Mouse (Mus musculus): ENCODE results near the gene Gm1123.

Gm1123 gene

GRCm38 (mm10) chr9:99001326-99001725 is 34.2 kb downstream of the Gm1123 start:
- no peak for DNase-seq (ENCODE audit: low read depth, low spot score)

- DNase-seq (ENCODE audit: low read depth, low spot score) = peak; percentile 94
Observed at GRCm38 (mm10) chr9:98999881-99000339, 35.6 kb downstream of the Gm1123 start.

GRCm38 (mm10) chr9:98994103-98994502 is 41.4 kb downstream of the Gm1123 start:
- no peak for DNase-seq (ENCODE audit: low read depth, low spot score)

GRCm38 (mm10) chr9:98987131-98987530 is 48.4 kb downstream of the Gm1123 start:
- DNase-seq (ENCODE audit: low read depth, low spot score) = peak; percentile 21

- peak; percentile 33 for DNase-seq (ENCODE audit: low read depth, low spot score)
Observed at GRCm38 (mm10) chr9:98986476-98987096, 48.9 kb downstream of the Gm1123 start.

- peak; percentile 99 for DNase-seq (ENCODE audit: low read depth, low spot score)
Observed at GRCm38 (mm10) chr9:98985800-98986475, 49.6 kb downstream of the Gm1123 start, which contains the start of gene Faim. Faim (plus strand) TSS chr9:98986373.

- DNase-seq (ENCODE audit: low read depth, low spot score) = peak; percentile 90
Observed at GRCm38 (mm10) chr9:98979431-98980416, 55.8 kb downstream of the Gm1123 start.

- no peak for DNase-seq (ENCODE audit: low read depth, low spot score)
Observed at GRCm38 (mm10) chr9:98976520-98976919, 59.0 kb downstream of the Gm1123 start.

GRCm38 (mm10) chr9:98976081-98976480 is 59.4 kb downstream of the Gm1123 start:
- no peak for DNase-seq (ENCODE audit: low read depth, low spot score)

- DNase-seq (ENCODE audit: low read depth, low spot score) = no peak
Observed at GRCm38 (mm10) chr9:98974898-98975297, 60.6 kb downstream of the Gm1123 start.

GRCm38 (mm10) chr9:98973561-98973960 is 62.0 kb downstream of the Gm1123 start:
- no peak for DNase-seq (ENCODE audit: low read depth, low spot score)

GRCm38 (mm10) chr9:98973101-98973521 is 62.4 kb downstream of the Gm1123 start:
- DNase-seq (ENCODE audit: low read depth, low spot score) = no peak

- no peak for DNase-seq (ENCODE audit: low read depth, low spot score)
Observed at GRCm38 (mm10) chr9:98965084-98965483, 70.4 kb downstream of the Gm1123 start.

- no peak for DNase-seq (ENCODE audit: low read depth, low spot score)
Observed at GRCm38 (mm10) chr9:98963661-98964060, 71.9 kb downstream of the Gm1123 start.

- no peak for DNase-seq (ENCODE audit: low read depth, low spot score)
Observed at GRCm38 (mm10) chr9:98962478-98963142, 72.9 kb downstream of the Gm1123 start.

- no peak for DNase-seq (ENCODE audit: low read depth, low spot score)
Observed at GRCm38 (mm10) chr9:98961591-98962477, 73.7 kb downstream of the Gm1123 start.

- no peak for DNase-seq (ENCODE audit: low read depth, low spot score)
Observed at GRCm38 (mm10) chr9:98960348-98960747, 75.2 kb downstream of the Gm1123 start.

- no peak for DNase-seq (ENCODE audit: low read depth, low spot score)
Observed at GRCm38 (mm10) chr9:98959851-98960250, 75.7 kb downstream of the Gm1123 start.

GRCm38 (mm10) chr9:98958628-98959027 is 76.9 kb downstream of the Gm1123 start:
- DNase-seq (ENCODE audit: low read depth, low spot score) = no peak

GRCm38 (mm10) chr9:98957751-98958351 is 77.7 kb downstream of the Gm1123 start:
- no peak for DNase-seq (ENCODE audit: low read depth, low spot score)

Data from brain, adult 2 months (tissue).